Mouse (Mus musculus) layer of hippocampus, postnatal 25 days (tissue): ENCODE results near the gene Cs. TPM values are rescaled to one million over a fixed set of nuclear protein-coding genes. Genes with fewer than 3 reads are reported as not detected.
"Not testable (repeated sequence)": the region's sequence is repeated elsewhere in the genome, so short reads cannot be mapped to it uniquely, and the experiment has no call there.

Source experiments
- DNase-seq, 2 experiments: peaks; one replicate each; pipeline ENCODE4 v3.0.0; 2022; ENCODE audit warnings: mixed read lengths in 2 of 2, low spot score in 1 of 2; ENCODE audit errors: extremely low spot score in 1 of 2
- total RNA-seq, 2 experiments: library from RNA; stranded (reverse); gene quantifications; 2 replicates each; pipeline ENCODE4 v1.2.3; 2021

The Cs gene
- total RNA-seq: 100 to 1,000 TPM; 232 to 242 TPM

DNA sequence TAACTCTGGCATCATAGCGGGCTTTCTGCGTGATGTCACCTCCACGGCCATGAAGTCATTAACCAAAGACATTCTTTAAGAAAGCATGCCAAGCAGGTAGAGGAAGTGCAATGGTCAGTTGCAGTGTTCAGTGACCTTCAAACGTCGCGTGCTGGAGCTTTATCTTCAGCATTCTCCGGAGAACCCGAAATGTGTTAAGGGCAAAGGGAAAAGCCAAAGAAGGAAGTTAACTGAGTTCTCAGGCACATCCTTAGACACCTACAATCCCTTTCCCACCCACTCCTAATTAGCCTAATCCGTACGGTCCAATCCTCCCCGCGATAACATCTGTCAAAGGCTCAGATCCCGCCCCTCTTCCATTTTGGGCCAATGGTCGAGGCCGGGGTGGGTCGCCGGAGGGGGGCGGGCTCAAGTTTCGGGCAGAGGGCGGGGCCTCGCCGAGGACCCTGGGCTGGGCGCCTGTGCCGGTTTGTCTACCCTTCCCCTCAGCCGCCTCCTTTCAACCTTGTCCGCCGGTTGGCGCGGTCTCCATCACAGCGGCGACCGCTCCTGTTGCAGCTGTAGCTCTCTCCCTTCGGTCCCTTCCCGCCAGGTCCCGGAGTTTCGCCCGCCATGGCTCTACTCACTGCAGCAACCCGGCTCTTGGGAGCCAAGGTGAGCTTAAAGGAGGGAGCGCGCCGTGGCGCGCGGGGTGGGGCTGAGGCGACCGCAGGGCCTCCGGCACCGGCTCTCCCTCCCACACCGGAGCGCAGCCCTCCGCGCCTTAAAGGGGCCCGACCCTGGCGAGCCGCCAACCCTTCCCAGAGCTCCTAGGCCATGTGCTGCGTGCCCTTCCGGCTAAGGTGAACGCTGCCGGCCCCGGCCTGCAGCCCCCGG lies at the start of gene Cs:
Gene Cs (plus strand): TSS at position 429 of the 876 bp plus-strand sequence.
- DNase-seq: peak; percentile 88 to 94

DNA sequence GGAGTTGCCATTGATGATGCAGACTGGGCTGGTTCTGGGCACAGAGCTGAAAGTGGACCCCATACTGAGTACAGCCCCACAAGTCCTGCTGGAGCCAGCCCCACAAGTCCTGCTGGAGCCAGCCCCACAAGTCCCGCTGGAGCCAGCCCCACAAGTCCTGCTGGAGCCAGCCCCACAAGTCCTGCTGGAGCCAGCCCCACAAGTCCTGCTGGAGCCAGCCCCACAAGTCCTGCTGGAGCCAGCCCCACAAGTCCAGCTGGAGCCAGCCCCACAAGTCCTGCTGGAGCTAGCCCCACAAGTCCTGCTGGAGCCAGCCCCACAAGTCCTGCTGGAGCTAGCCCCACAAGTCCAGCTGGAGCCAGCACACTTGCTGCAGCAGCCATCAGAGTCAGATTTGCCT lies 46.9 kb upstream of the Cs start:
- not testable (repeated sequence) for DNase-seq

DNA sequence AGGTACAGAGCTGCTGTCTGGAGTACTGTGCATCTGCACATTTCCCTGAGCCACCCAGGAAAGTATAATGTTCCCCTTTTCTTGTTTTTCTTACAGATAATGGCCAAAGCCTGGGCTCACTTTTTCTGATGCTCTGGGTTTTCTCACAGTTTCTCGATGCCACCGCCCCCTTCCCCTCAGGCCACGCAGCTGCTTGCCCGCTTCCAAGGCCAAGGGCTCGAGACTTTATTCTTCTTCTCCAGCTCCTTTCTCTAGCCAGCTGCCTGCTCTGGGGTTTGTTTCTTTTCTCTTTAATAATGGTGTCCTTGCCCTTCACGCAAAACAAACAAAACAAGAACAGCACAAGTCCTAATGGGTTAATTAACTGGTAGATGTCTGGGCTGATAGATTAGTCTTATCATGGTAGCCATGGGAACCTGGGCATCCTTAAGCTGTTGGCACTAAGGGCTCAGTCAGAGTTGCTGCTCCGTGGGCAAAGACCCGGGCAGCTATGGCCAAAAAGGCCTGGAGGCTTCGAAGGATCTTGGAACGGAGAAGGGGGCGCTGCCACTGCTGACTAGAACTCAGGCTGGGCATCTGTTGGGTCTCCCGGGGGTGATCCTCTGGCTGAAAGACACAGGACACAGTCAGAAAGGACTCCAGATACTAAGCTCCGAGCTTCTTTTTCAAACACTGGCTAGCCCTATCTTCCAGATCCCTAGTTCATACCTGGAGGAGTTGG lies 41.0 kb upstream of the Cs start:
- no peak for DNase-seq

DNA sequence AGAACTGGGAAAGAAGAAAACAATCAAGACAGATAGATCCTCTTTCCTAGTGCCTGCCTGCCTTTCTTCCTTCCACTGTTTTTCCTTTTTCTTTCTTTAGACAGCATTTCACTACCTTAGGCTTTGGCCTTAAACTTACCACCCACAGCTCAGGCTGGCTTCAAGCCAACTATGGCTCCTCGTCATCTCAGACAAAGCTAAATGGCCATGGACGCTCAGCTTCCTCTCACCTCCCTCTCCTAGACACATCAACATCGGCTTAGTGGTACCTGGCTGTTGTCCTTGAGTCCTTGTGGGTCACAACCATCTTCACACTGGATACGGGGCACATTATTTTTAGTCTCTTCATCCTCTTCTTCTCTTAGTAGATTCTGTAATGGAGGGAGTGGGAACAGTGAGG lies 40.3 kb upstream of the Cs start:
- no peak for DNase-seq

DNA sequence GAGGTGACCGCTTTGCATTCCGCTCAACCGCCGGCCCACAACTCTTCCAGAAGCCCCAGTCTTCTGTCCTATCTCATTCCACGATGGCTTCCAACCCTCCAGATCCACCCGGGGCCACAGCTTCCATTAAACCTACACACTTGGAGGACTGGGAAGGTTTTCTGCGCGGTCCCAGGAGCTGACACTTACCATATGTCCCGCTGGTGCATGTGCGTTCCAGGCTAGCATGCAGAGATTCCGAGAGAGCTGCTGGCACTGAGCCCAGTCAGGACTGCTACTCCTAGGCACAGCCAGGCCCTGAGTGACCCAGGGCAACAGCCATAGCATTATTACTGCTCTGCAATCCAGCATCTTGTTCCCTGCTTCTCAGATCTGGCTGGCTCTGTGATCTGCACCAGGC lies 39.9 kb upstream of the Cs start:
- DNase-seq: no peak

DNA sequence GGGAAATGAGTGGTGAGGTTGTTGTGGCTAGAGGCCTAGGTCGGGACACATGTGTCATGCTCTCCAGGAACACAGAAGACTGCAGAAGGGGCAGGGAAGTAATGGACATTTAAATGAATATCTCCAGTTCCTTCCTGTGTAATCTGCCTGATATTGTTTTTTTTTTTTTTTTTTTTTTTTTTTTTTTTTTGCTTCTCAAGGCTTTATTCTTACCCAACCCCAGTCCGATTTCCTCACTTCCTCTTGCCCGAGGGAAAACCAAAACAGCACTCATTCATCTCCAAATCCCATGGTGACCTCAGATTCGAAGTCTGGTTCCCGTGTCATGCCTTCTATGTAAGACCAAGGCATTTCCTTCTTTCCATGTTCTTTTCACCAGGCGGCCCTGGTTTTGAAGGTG lies 39.3 kb upstream of the Cs start:
- DNase-seq: no peak

DNA sequence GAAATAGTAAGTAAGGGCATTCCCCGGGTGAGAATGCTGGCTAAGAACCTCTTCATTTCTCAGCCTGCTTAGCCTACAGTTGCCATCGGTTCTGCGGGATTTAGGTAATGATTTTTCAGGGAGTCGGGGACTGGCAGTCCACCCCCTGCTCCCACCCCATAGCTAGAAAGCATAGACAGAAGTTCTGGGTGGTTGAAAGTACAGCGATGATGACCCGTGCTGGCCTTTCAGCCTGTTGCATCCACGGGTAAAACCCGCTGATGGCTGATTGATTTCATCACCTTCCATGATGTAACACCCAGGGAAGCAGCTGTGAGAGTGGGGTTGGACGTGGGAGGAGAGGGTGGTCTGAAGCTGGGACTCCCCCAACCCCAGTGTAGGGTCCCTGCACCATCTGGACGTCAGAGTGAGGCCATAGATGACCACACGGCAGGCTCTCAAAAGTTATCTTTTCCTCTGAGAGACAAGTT lies 38.8 kb upstream of the Cs start, which contains the start of gene Il23a:
Gene Il23a (minus strand): TSS at position 51 of the 470 bp plus-strand sequence.
- DNase-seq: no peak

DNA sequence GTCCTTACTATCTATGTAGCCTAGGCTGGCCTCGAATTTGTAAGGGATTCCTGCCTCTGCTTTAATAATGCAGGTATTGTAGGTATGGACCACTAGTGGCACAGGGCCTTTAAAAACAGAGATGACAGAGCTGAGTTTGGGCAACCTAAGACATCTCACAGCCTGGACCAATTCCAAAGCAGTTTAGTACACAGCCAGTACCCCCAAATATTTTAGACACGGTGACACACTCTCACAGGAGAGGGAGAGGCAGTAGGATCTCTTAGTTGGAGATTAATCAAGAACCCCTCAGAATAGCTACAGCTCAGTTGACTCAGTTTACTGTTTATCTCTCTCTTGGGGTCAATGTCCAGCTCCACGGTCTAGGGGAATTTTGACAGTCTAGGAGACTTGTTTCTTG lies 35.2 kb upstream of the Cs start:
- DNase-seq: no peak

DNA sequence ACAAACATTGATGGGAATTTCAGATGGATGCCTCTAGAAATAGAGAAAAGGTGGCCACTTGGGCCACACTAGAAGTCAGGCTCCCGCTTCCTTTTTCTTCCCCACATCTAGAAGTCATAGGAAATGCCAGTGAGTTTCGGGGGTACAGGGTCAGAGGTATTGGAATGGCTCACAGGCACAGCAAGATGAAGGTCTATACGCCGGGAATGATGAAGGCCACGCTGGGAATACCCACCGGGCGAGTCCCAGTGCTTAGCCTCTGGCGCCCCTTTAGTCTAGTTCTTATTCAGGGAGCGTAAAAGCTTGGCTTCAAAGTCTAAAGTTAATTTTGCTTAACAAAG lies 34.8 kb upstream of the Cs start:
- DNase-seq: no peak

DNA sequence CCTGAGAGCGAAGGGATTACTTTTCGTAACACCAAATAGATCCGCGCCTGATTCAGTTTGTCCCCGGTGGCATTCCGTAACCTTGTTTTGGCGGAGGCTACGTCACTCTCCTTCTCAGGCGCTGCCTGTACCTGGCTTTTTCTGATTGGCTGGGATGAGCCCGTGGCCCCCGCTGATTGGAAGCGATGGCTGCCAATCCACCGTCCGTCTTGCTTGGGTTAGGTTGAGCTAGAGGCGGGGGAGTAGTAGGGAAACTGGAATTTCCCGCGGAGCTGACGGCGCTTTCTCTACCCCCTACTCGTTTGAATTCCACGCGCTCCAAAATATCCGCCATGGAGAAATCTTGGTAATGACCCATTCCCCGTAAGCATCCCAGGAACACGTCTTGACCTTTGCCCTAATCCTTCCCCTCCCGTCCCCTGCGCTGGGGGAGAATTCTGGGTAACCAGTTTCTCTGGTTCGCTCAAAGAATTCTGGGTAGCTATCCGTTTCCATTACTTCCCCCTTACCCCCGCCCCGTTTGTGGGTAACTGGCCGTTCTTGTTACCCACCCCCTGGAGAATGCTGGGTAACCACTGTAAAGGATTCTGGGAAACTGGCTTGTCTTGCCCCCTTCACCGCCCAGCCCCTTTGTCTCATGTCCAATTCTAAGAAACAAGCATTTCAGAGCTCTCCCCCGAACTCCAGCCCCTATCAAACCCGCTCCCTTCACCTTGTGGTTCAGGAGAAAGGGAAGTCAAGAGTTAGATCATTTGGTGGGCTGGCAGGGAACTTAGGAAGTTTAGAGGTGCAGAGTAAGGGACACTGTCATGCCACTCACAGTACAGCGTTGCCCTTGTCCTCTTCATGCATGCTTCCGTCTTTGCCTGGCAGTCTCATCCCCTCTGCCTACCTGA lies 34.2 kb upstream of the Cs start, which contains the start of gene Pan2:
Gene Pan2 (plus strand): TSS at position 210 of the 896 bp plus-strand sequence.
- DNase-seq: peak; percentile 99 to 100

DNA sequence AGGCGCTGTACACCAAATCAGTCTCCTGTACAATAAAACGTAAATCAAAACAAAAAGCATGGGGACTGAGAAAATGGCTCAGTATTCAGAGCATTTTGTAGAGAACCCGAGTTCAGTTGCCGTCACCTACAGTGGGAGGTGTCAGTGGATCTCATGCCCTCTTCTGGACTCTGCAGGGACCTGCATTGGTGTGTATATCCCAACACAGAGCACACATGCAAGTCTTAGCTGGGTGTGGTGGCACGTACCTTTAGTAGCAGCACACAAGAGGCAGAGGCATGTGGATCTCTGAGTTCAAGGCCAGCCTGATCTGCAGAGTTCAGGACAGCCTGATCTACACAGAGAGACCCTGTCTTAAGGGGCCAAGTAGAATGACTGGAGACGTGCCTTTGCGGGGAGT lies 27.9 kb upstream of the Cs start:
- no peak for DNase-seq

DNA sequence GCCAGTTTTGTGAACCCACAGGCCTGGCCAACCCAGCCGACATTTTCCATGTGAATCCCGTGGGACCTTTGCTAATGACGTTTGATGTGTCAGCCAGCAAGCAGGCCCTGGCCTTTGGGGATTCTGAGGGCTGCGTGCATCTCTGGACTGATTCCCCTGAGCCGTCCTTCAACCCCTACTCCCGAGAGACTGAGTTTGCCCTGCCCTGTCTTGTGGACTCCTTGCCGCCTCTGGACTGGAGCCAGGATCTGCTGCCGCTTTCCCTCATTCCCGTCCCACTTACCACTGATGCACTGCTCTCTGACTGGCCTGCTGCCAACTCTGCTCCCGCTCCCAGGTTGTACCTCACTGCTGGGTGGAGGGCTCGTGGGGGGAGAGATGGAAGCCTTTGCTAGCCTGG lies 27.4 kb upstream of the Cs start:
- DNase-seq: peak in 1 of 2 experiments; percentile 20

DNA sequence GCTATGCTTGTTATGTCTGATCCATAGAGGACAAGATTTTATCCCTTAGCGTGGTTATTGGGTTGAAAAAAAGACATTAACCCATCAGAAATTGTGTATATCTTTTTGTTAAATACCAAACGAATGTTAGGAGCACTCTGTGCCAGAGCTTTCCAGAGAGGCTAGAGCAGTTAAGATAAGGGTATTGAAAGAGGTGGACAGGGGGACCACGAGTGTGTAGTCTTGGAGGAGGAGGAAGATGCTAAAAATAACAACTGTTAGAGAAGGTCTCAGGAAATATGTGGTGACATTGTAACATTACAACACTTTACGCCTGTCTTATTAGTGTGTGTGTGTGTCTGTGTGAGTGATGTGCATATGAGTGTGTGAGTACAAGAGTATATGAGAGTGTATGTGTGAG lies 26.6 kb upstream of the Cs start:
- DNase-seq: no peak

DNA sequence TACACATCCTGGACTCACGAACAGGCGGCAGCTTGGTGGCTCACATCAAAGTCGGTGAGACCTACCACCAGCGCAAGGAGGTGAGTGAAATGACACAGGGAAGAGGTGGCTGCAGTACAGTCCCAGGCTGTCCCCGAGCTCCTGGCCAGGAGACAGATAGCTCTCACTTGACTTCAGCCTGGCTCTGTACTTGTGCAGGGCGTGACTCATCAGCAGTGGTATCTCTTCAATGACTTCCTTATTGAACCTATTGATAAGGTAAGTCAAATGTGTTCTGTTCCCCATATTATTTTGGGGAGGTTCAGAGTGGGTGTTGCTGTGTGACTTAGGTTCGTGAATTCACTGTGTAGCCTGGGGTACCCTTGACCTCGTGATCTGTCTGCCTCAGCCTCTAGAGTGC lies 22.0 kb upstream of the Cs start:
- DNase-seq: no peak

DNA sequence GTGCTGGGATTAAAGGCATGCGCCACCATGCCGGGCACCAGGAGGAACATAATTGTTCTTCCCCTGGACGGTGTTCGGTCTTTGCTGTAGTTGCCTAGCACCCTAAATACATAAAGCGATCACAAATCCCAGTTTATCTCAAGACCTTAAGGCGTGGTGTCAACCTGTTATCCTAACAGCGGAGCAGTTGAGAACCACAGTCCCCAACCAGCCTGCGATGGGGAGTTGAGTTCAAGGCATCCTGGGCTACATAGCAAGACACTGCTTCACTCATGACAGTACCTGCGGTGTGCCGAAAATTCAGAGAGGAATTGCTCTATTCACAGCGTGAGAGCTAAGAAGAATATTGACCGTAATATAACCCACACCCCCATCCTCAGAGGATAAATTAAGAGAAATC lies 15.9 kb upstream of the Cs start:
- DNase-seq: no peak

DNA sequence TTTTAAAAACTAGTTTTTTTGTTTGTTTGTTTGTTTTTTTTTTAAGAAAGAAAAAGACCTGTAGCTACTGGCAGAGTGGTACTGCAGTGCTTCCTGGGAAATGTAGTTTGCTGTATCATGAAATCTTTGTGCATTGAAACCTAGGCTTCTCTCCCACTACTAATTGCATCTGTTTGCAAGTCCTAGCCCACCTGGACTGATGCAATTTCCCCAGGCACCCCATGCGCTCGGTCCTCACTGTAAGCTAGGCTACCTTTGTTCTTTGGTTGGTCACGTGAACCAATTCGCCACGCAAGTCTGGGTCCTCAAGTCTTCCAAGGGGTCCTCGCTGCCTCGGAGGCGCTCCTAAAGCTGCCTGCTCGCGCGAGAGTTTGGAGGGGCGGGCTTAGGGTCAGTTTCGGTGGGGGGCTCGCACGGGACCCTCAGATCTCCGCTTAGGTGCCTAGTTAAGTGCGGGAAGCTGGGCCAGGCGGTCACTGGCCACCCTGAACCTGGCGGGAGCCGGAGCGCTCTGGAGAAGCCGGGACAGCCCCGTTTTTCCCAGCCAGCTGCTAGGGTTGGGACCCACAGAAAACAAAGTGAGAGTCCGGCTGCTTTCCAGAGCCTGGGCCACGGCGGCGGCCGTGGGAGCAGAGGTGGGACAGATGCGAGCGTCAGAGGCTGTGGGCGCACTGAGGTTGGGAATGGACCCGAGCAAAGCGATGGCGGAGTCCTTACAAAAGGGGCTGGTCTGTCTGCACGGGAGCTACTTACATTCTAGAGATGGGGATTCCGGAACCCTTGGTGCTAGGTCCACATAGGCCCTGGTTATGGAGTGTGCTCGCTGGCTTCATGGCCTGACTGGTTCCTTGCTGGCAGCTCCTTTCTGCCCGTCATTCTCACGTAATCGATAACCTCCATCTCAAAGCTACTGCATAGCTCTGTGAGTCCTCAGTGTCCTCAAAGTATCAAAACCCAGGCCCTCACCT lies 15.1 kb upstream of the Cs start, which contains the start of gene Cnpy2:
Gene Cnpy2 (plus strand): TSS at position 319 of the 968 bp plus-strand sequence.
- peak; percentile 70 to 85 for DNase-seq

DNA sequence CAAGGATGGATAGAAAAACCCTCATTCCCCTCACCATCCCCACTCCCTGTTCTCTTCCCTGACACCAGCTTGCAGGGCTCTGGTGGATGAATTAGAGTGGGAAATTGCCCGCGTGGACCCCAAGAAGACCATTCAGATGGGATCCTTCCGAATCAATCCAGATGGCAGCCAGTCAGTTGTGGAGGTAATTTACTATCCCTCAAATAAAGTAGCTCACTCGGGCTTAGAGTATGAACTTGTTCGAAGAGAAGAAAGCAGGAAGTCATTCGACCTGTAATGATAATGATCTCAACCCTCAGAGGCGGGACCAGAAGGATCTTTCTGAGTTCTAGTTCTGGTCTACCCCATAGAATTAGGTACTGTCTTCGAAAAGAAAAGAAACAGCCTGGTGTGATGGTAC lies 14.0 kb upstream of the Cs start:
- DNase-seq: no peak

DNA sequence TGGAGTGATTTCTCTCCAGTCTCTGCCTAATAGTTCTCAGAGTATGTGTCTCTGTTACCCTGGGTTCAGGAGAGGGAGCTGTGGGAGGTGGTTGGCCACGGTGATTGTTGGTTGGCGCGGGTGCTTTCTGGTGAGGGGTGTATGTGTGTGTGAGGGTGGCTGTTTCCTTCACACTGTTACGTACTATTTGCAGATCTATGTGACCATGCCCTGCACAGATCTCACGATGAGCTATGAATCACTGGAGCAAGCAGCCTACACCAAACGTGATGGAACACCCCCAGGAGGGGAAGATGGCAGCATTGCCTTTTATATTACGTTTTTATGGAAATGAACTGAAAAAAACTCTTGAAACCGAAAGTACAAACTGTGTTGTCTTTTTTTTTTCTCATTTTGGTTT lies 10.7 kb upstream of the Cs start:
- no peak for DNase-seq

DNA sequence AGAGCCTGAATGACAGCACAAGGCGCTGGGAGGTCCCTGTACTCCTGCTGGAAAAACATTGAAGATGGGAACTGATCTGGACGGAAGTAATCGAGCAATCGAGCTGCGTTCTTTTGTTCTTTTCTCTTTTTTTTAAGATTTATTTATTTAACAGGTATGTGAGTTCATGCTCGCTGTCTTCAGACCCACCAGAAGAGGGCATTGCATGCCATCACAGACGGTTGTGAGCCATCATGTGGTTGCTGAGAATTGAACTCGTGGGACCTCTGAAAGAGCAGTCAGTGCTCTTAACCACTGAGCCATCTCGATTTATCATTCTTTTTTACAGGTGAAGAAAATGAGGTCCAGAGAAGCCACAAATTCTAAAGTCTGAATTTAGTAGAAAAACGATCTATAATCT lies 9.9 kb upstream of the Cs start:
- DNase-seq: no peak
